Mouse (Mus musculus): Measurements from ENCODE around the gene Sult6b1. TPM values are rescaled to one million over a fixed set of nuclear protein-coding genes. Genes with fewer than 3 reads are reported as not detected.

Sult6b1 gene
- polyA plus RNA-seq (2014; fragmentation: Illumina TruSeq; extraction: RNeasy Lipid Tissue Mini Kit (QIAGEN cat#74804); ENCODE audit: low read depth, low replicate concordance), result not detected

DNA sequence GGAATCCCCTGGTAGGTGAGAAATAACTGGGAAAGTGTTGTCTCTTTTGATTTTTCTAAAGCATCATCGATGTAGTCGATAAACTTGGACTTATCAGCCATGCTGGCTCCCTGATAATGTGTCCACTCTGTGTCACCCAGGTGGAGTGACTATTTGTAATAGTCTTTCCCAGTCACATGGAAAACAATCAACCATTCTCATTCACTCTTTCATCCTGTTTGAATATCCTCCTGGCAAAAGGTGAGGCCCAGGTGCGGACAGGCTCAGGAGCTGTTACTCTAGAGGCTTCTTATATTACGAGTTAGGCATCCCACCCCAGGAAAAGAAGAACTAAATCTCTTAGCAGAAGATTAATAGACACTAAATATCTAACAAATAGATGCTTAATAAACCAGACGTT is at the start of gene Sult6b1:
TSS of gene Sult6b1 (minus strand) at position 101 of the 400 bp plus-strand sequence.

DNA sequence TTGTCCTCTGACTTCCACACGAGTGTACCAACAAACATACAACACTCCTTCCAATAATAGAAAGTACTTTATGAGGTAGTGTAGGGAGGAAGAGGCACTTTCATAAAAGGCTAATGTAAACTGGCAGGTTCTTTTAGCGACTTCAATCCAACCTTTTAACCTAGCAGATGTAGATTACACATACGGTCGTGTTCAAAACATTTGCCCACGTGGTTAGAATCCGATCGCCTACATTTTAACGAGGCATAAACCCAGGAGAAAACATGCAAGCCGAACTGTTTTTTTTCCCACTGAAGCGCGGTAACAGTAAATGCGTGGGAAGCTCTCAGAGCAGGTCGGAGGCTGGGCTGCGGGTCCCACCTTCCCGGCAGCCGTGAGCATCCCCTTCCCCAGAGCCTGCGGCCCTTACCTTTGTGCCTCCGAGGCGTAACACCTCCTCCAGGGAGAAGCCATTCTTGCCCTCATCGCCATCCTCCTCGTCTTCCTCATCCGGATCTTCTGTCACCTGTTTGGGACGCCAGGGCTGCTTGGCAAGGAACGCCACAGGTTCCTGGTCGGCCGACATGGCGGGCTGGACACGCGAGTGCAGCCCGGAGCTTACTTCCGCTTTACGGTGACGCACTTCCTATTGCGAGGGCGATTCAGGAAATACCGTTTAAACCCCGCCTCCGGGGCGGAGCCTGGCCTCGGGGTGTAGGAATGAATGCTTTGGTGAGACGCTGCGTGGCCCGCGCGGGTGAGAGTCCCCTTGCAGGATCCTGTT is 29.9 kb upstream of the Sult6b1 start, which contains the start of the genes Cebpz and Ndufaf7:
TSS of gene Cebpz (minus strand) at position 601 of the 763 bp plus-strand sequence.
TSS of gene Ndufaf7 (plus strand) at position 671 of the 763 bp plus-strand sequence.

DNA sequence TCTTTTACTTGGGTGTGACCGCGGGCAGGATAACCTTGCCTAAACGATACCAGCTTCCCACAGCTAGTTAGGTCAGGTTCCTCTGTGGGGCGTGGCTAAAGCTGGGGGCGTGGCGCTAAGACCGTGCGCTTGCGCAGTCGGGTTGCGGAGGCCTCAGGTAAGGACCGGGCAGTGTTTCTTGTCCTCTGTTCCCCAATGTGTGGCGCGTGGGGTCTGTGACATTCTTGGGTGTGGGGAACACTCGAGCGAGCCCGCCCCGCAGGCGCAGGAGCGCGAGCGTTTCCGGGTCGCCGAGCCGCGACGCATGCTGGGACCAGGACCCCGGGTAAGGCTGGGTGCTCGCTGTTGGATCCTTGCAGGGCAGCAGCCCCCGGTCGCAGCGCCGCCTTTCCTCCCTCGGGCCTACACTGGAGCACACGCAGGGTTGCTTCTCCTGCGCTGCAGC is 9.6 kb upstream of the Sult6b1 start, which contains the start of gene Cebpzos:
TSS of gene Cebpzos (plus strand) at position 132 of the 445 bp plus-strand sequence.

GRCm38 (mm10) chr17:78882401-78883112 is 24.2 kb downstream of the Sult6b1 start, which contains the start of gene Eif2ak2:
TSS of gene Eif2ak2 (minus strand) at chr17:78882573.

DNA sequence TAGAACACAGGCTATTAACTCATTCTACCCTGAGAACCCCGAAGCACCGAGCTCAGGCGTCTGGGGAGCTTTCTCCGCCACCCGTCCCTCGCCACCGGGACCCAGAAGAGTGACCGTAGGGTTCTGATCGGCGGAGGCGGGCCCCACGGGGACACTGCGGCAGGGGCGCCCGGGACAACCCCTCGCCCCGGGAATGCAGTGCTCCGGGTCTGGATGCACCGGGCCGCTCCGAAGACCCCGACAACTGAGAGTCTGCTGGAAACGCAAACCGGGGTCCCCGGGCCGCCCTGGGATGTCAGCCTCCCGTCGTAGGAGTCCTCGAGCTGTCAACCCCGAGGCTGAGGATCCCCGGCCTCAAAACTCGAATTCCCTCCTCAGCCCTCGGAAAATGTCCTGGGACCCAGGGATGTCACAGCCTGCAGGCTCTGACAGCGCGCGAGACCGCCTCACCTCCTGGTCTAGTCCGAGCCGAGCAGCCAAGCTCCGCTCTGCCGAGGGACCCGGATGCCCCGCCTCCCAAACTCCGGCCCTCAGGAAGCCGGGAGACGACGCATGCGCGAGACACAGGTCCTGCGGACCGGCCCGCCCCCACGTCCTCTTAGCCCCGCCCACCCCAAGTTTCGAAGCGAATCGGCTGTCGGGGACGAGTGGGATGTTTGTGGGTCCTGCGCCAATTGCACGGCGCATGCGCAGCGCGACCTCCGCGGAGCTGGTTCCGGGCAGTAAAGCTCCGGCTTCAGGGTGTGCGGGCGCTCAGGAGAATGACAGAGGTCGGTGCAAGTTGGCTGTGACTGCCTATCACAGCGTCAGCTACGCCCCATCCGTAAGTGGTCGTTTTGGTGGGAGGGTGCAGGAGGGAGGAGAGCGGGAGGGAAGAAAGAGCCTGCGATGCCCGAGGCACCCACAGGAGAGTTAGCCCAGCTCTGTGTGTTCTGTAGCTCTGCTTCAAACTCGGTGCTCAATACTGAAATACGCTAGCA is 71.6 kb downstream of the Sult6b1 start, which contains the start of the genes Heatr5b and Gpatch11:
TSS of gene Heatr5b (minus strand) at position 509 of the 980 bp plus-strand sequence.
TSS of gene Gpatch11 (plus strand) at position 712 of the 980 bp plus-strand sequence.

Other genes with a start within 250 kb of the Sult6b1 start
- 16.6 TPM for gene Strn, start 169.8 kb downstream of the Sult6b1 start, polyA plus RNA-seq (2014; fragmentation: Illumina TruSeq; extraction: RNeasy Lipid Tissue Mini Kit (QIAGEN cat#74804); ENCODE audit: low read depth, low replicate concordance)
- gene Heatr5b, start 71.6 kb downstream of the Sult6b1 start, polyA plus RNA-seq (2014; fragmentation: Illumina TruSeq; extraction: RNeasy Lipid Tissue Mini Kit (QIAGEN cat#74804); ENCODE audit: low read depth, low replicate concordance), result 42.6 TPM
- gene Gpatch11, start 71.4 kb downstream of the Sult6b1 start, polyA plus RNA-seq (2014; fragmentation: Illumina TruSeq; extraction: RNeasy Lipid Tissue Mini Kit (QIAGEN cat#74804); ENCODE audit: low read depth, low replicate concordance), result 25.4 TPM
- gene Eif2ak2, start 24.4 kb downstream of the Sult6b1 start, polyA plus RNA-seq (2014; fragmentation: Illumina TruSeq; extraction: RNeasy Lipid Tissue Mini Kit (QIAGEN cat#74804); ENCODE audit: low read depth, low replicate concordance), result 8.4 TPM
- gene Cebpzos, start 9.5 kb upstream of the Sult6b1 start, polyA plus RNA-seq (2014; fragmentation: Illumina TruSeq; extraction: RNeasy Lipid Tissue Mini Kit (QIAGEN cat#74804); ENCODE audit: low read depth, low replicate concordance), result 93.7 TPM
- gene Cebpz, start 30.1 kb upstream of the Sult6b1 start, polyA plus RNA-seq (2014; fragmentation: Illumina TruSeq; extraction: RNeasy Lipid Tissue Mini Kit (QIAGEN cat#74804); ENCODE audit: low read depth, low replicate concordance), result 20.6 TPM
- 45.6 TPM for gene Ndufaf7, start 30.1 kb upstream of the Sult6b1 start, polyA plus RNA-seq (2014; fragmentation: Illumina TruSeq; extraction: RNeasy Lipid Tissue Mini Kit (QIAGEN cat#74804); ENCODE audit: low read depth, low replicate concordance)
- 15.8 TPM for gene Prkd3, start 113.8 kb upstream of the Sult6b1 start, polyA plus RNA-seq (2014; fragmentation: Illumina TruSeq; extraction: RNeasy Lipid Tissue Mini Kit (QIAGEN cat#74804); ENCODE audit: low read depth, low replicate concordance)
- gene Qpct, start 144.9 kb upstream of the Sult6b1 start, polyA plus RNA-seq (2014; fragmentation: Illumina TruSeq; extraction: RNeasy Lipid Tissue Mini Kit (QIAGEN cat#74804); ENCODE audit: low read depth, low replicate concordance), result 5.9 TPM

Data from heart, adult 10 weeks (tissue).